Mouse (Mus musculus) testis, adult 2 months (tissue): ENCODE results near the gene Set.

Experiments used
- CTCF ChIP-seq: fragments of 200-500 bp; IDR thresholded peaks from 2 replicates; pipeline ENCODE4 v1.5.1; 2012; ENCODE audit warnings: low read depth, mild to moderate bottlenecking, inconsistent platforms, low read length, moderate library complexity; ENCODE audit not compliant: control insufficient read depth, insufficient read depth, insufficient replicate concordance
- POLR2A ChIP-seq: fragments of 200-500 bp; IDR thresholded peaks from 2 replicates; pipeline ENCODE4 v1.6.1; 2012; ENCODE audit warnings: low read depth, mild to moderate bottlenecking, inconsistent platforms, low read length, moderate library complexity; ENCODE audit not compliant: control insufficient read depth

GRCm38 (mm10) chr2:30025454-30025853 lies 31.7 kb upstream of the Set start:
- no peak for TF ChIP-seq CTCF
- no peak for TF ChIP-seq POLR2A
